Mouse (Mus musculus) adipocyte (in vitro differentiated cells): Measurements from ENCODE around the gene Echs1.
"Not testable (repeated sequence)": the region's sequence is repeated elsewhere in the genome, so short reads cannot be mapped to it uniquely, and the experiment has no call there.

ENCODE experiments used
- DNase-seq: peaks from one replicate; pipeline ENCODE4 v3.0.0-alpha.2; 2016; ENCODE audit warnings: low spot score

Gene Echs1

DNA sequence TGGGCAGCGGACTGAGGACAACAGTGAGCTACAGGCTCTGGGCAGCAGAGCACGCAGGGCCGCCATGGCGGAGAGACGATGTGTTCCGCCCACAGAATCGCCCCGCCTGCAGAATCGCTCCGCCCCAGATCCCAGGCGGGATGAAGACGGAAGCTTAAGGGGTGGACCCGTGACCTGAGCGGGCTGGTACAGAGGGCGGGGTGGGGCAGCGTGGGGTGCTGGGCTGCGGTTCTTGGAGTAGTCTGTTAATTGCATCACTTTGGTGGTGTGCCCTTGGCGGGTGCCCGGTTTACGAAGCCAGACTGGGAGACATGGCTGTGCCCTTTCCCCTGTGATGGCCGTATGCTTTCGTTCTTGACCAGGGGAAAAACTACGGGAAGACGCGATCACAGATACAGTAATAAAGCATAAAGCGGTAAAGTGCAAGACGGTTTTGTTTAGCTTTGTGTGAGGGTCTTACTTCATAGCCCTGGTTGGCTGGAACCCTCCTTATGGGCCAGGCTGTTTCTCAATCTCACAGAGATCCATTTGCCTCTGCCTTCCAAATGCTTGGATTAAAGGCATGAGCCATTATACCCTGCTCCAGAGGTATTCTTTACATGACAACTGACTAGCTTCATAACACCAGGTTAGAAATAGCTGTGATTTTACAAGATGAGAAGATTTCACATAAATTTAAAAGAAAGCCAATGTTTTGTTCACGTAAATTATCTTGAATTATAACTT is at the start of gene Echs1:
Gene Echs1 (minus strand): TSS at position 148 of the 726 bp plus-strand sequence.
- peak; percentile 93 for DNase-seq

DNA sequence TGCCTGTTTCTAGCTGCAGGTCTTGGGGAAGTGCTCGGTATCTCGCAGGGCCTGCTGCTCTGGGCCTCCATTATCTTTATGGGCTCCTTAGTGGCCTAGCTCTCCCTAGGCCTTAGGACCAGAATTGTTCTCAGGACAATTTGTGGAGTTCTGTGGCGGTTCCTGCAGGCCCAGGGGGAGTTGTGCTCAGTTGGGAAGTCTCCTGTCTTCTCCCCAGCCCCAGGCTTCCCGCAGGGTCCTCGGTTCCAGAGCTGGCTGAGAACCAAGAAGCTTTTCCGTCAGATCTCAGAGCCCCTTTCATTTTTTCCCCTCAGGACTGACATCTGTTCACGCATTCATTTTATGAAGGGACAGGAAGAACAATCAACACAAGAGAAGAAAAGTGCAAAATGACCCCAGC is 48.4 kb upstream of the Echs1 start, which contains the start of gene Olfr522:
Gene Olfr522 (minus strand): TSS at position 101 of the 400 bp plus-strand sequence.
- no peak for DNase-seq

DNA sequence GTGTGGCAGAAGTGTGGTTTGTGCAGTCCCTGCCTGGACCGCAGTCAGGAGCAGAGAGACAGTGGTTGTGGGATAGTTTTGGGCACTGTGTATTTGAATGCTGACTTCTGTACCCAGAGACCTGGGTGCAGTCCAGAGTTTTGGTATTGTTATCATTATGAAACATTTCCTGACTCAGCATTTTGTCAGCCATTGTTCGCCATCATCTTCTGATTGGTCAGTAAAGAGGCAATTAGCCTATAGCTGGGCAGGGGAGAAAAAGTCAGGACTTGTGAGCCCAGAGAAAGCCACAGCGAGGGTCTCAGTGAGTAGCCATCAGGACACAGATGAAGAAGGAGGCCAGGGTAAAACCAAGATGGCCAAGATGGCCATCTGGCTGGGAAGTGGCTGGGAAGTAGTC is 44.1 kb upstream of the Echs1 start:
- DNase-seq, result no peak

DNA sequence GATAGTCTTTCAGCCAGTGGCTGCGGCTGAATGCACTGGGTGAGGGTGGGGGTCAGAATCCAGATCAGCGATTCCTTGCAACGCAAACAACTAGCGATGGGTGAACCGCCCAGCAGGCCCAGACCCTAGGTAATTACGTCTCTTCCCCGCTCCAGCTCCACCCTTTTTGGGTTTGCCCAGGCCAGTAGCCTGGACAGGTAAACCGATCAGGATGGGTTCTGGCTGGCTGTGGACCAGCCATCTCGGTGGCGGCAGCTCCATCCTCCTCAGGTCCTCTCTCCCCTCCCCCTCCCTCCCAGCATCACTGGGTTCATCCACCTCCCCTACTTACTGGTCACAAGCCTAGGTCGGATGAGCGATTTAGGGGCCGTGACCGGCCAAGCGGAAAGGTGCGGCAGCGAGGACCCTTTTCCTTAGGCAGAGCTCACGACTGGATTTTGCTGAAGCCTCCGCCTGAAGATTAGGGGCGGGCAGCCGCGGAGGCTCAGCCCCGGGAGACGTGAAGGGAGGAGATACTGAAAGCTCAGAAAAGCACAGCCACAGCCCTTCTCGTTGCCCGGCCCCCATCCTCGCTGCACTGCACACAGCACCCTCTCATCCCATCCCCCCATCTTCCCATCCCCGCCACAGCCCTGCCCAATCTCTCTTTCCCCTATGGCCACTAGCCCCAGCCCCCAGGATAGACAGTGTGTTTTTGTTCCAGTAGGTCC is 38.1 kb upstream of the Echs1 start, which contains the start of gene Sprn:
Gene Sprn (minus strand): TSS at position 660 of the 710 bp plus-strand sequence.
- DNase-seq, result no peak

DNA sequence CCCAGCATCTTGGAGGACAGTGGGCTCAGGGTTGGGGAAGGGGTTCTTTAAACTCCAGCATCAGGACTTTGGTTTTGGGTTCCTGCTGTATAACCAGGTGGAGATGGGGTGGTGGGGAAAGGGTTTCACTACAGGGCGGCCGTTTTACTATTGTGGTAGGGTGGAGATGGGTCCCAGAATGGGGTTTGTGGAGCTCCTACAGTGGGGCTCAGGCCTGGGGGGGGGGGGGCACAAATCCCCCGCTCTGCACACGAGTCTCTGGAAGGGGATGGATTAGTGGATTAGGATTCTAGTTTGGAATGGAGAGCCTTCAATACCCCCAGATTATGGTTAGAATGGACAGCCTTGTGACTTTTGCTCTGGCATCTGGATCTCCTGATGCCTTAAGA is 37.5 kb upstream of the Echs1 start:
- no peak for DNase-seq

DNA sequence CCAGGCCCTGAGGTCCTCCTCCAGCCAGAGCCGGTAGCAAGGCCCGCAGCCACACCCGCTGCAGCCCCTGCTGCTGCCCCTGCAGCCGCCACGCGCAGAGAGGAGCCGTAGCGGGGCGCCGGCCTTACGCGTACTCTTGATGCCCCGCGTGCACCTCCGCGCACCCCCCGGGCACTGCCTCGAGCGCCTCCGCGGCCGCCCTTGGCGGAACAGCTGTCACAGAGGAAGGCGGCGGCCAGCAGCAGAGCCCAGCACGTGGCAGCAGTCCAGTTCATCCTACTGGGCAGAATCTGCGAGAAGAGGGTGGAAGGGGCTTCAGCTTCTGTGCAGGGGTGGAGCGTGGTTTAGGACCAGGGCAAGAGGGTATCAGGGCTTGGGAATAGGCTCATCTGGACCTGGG is 37.1 kb upstream of the Echs1 start:
- no peak for DNase-seq

DNA sequence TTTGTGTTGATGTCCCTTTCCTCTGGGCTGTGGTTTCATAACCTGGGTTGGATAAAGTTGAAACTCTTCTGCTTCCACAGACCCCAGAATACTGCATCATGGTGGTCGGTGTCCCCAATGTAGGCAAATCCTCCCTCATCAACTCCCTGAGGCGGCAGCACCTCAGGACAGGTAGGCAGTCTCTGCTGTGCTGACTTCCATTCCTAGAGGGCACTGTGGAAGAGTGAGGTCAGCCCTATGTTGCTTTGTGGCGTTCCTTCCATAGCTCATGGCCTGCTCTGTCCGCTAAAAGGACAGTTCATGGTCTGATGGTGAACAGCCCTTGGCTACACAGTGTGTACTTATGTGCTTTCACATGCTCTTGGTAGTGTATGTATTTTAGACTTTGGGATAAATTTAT is 28.3 kb upstream of the Echs1 start:
- no peak for DNase-seq

DNA sequence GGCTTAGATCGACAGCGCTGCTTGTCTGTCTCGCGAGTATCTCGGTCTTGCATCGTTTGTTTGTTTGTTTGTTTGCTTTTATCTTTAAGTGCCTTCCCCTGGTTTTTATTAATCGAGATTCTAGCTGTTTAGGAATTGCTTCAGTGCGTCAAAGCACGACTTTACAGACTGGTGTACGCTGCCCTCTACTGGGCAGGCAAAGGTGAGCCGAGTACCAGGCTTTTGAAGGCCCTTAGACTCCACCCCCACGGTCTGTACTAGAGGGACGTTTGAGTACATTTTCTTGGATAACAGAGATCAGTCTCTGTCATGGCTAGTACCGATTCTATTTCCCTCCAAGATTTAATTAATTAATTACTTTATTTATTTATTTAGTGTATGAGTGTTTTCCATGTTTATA is 25.1 kb upstream of the Echs1 start:
- peak; percentile 77 for DNase-seq

DNA sequence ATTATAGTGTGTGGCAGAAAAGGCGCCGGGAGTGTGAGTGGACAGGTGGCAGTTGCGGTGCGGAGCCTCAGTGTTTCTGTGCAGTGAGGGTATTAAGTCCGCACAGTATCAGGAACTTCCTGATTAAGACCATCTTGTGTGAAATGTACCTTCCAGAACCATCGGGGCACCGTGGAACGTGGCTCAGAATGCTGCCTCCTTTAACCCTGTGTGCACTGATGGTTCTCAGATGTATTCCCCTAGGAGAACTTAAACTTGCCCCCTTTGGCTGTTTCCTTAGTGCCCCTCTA is 21.7 kb upstream of the Echs1 start:
- no peak for DNase-seq

DNA sequence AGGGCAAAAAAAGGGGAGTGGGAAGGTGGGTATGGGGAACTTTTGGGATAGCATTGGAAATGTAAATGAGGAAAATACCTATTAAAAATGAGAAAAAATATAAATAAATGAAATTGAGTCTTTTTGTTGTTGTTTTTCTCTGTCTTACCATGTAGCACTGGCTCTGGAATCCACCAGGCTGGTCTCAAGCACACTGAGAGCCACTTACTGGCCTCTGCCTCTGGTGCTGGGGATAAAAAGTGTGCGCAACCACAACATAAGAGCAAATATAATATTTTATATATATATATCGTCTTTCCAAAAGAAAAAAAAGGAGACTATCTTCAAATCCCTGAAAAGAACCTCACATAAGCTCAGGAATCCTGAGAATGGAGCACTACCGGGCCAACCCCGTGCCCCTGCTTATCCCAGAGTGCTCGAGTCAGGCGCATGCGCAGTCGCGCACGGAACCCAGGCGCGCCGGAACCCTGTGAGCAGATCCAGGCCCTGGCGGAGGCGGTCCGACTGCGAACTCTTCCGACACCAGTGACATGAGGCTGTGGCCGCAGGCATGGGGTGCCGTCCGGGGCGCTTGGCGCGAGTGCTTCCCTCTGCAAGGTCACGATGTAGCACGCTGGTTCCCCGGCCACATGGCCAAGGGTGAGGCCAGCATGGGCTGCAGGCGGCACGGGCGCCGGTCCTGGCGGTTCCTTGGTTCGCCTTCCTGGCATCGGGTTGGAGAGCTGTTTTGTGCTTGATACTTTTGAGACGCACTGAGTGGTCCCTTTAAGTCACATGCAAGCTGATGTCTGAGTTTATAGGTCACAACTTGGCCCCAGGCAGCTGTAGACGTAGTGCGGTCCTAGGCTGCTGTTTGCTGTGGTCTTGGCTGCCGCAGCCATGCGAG is 21.1 kb upstream of the Echs1 start, which contains the start of gene Mtg1:
Gene Mtg1 (plus strand): TSS at position 430 of the 886 bp plus-strand sequence.
- peak; percentile 90 for DNase-seq

DNA sequence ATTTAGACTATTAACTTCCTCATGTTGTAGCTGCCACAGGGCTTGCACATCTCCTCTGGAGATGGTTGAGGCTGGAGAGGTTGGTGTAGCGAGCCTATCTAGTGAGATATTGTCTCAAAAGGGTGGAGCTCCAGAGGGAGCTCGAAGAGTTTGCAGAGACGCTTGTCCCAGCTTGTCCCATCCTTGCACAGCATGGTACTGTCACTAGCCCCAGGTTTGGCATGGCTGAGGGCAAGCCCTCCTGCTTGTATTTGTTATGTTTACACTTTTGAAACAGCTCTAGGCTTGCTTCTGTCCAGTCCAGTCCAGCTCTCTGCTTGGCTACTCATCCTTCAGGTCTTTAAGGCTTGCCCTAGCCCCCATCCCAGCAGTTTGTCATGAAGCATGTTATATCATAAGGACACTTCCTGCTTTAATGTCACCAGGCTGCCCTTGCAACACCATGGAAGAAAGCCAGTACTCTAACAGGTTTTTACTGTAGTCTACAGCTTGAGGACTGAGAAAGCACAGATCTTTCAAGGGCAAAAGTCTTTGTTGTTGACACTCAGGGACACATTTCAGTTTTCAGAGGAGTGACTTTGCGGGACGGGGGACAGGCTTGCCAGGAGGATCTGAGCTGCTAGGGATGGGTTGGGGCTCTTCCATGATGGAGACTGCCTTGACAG is 19.0 kb upstream of the Echs1 start:
- no peak for DNase-seq

DNA sequence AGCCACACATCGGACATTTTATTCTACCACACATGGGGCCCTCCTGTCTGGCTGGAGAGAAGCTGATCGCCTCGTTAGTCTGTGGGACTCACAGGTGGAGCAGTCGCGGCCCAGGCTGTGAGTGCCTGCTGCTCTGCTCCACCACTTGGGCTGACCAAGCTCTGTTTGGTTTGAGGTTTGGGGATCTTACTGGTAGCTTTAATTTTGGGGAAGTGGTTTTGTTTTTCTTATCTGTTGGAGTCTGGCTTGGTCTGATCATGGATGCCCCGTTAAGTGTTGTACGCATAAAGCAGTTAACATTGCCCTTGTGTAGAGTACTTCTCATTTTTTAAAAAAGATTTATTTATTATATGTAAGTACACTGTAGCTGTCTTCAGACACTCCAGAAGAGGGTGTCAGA is 17.8 kb upstream of the Echs1 start:
- DNase-seq, result not testable (repeated sequence)

DNA sequence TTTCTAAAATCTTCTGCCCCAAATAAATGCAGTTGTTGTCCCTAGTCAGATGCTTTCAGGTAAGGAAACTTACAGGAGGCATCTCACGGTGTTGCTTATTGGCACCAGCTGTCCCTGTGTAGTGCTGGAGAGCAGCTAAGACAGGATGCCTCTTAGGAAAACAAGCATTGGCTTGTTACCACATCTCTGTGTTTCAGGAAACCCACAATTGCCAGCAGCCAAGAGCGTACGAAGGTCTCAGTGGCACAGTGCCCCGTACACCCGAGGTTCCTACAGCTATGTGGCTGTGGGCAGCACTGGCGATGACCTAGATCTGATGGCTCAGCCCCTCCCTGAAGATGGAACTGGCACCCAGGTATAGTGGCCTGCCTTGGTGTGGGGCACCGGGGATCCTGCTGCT is 15.9 kb upstream of the Echs1 start:
- not testable (repeated sequence) for DNase-seq

DNA sequence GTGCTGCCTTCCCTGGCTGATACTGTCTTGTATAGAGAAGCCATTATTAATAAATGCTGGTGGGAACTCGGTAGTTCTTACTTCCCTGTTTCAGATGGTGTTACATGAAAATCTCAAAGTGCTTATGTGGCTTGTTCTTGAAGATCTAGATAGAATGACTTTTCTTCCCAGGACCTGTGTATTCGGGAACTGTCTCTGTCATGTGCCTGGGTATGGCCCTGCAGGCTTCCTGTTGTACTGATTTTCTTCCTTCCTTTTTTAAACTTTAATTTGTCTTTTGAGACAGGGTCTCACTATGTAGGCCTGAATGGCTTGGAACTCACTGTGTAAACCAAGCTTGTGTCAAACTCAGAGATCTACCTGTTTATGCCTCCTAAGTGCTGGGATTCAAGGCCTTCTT is 11.6 kb upstream of the Echs1 start:
- no peak for DNase-seq

DNA sequence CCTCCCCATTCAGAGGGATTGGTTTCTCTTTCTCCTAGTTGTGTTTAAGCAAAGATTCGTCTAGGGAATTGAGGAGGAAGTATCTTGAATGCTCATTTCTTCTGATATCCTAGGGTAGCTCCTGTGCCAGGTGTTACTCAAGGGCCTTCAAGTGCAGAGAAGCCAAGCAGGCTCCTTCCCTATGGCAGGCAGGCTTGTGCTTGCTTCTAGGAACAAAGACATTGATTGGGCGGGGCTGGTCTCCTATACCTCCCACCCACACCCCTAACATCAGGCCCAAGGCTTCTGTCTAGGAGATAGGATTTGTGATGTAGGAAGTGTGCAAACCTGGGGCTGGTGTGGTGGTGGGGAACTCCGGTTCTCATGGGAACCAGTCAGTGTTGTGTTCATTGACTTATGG is 10.7 kb upstream of the Echs1 start:
- no peak for DNase-seq

DNA sequence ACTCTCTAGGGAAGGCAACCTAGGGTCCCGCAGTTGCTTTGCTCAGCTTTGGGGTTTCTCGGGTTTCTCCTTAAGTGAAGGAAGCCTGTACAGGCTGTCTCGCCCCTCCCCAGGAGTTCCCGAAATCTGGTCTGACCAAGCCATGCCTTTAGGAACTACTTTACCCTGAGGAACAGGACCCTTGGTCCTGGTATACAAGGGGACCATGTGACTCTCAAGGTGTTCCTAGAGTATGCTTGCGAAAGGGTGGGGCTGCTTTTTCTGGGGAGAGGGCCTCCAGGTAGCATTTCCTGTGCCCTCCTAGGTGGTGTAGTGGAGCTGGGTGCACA is 9.7 kb upstream of the Echs1 start:
- no peak for DNase-seq

DNA sequence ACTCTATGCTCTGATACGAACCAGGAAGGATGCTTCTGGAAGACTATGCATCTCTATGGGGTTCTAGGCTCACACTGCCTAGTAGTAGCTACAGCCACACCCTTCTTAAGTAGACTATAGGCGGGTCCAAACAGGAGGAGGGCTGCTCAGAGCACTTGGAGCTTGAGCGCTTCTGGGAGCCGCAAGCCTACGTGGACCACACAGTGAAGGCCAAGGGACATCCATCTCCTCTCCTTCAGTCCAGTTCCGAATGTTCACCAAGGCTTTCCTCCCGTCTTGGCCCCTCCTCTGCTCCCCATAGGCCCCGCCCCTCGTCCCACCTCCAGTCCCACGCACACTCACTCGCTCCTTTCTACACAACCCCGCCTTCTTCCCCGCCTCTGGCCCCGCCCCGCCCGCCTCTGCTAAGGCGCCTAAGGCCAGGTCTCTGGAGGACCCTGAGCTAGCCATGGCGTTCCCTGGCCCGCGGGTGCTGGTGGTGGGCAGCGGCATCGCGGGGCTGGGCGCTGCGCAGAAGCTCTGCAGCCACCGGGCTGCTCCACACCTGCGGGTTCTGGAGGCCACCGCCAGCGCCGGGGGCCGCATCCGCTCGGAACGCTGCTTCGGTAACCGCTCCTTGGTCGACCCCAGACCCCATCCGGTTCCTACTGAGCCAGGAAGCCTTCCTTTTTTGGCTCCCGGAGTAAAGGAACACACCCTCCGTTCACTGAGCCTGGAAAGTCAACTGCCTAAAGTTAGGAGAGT is 9.2 kb upstream of the Echs1 start:
- peak; percentile 89 for DNase-seq

DNA sequence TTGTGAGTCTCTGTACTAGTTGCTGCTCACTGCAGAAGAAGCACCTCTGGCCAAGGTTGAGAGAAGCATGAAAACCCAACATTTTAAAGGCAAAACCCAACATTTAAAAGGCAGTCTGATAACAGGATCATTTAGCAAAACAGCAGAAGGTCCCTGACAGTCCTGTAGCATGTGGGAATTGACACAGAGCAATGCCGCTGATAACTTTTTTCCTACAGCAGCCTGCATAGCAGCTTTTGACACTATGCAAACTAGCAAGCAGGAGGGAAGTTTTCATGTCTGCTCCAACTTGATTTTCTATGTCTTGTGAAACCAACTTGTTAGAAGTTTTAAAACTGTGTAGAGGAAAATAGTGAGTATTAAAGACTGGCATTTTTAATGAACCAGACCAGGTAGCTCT is 8.1 kb upstream of the Echs1 start:
- DNase-seq, result no peak

DNA sequence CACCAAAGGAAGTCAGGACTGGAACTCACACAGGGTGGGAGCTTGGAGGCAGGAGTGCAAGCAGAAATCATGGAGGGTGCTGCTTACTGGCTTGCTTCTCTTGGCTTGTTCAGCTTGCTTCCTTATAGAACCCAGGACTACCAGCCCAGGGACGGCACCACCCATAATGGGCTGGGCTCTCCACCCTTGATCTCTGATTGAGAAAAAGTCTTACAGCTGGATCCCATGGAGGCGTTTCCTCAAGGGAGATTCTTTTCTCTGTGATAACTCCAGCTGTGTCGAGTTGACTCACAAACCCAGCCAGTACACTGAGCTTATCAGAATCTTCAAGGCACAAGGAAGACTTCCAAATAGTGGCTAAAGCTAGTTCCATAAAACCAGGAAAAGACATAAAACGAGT is 6.5 kb upstream of the Echs1 start:
- no peak for DNase-seq

DNA sequence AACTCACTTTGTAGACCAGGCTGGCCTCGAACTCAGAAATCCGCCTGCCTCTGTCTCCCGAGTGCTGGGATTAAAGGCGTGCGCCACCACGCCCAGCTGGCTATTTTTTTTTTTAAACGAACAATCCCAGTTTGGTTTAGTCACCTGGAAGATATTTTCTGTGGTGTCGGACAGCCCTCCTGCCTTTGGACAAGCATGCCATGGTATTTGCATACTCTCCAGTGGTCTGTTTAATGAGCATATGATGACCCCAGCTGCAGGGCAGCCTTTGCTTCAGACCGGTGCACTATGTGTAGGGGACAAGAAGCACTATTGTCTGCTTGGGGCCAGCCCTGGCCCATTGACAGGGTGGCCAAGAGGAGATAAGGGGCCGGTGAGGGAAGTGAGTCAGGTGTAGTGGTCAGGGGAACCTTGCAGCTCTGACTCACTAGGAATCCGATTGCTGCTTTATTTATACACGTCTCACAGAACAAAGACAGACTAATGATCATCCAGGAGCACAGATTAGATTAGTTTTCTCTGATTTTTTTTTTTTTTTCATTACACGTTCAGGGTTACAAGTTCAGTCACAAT is 5.1 kb upstream of the Echs1 start:
- DNase-seq, result no peak

DNA sequence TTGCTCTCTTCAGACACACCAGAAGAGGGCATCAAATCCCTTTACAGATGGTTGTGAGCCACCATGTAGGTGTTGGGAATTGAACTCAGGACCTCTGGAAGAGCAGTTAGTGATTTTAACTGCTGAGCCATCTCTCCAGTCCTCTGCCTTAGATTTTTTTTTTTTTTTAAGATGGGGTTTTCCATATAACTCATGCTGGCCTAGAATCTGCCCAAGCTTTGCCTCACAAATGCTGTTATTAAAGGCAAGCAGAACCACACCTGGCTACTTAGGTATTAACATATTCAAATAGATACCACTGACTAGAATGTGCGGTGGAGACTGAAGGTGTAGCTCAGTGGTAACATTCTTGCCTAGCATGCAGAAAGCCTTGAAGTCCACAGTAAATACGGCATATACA is 4.2 kb upstream of the Echs1 start:
- DNase-seq, result no peak
